12 mouse cellular contexts compared by ENCODE assay signal in genomic region chr6:94692003-94692402, GRCm38 (mm10). TPM values are rescaled to one million over a fixed set of nuclear protein-coding genes. Genes with fewer than 3 reads are reported as not detected.
A peak's percentile ranks its signal among the peaks of the same experiment; 100 is the strongest.
DNase-seq lines count a peak whose midpoint lies in the region; ATAC-seq and TF ChIP-seq lines count a peak whose summit lies in the region.
"Had no signal": no experiment of that assay in that cellular context is flagged by ENCODE, and none has a peak within 500 bp of the region (broad histone marks: within the 10 kb centered on the region; RNA-seq: fewer than 3 reads in every experiment).

No protein-coding gene starts in this region.

- no peaks in the 10 kb centered on the region for H3K27me3 ChIP-seq in forebrain, embryonic 10.5 days (ENCODE audit: poor library complexity, severe bottlenecking)
- H3K27me3 ChIP-seq in forebrain, postnatal 0 days (ENCODE audit: insufficient read depth, low read length), result no peaks in the 10 kb centered on the region
- H3K27me3 ChIP-seq in kidney, embryonic 16.5 days (ENCODE audit: insufficient read depth, low read length), result no peaks in the 10 kb centered on the region
- H3K27me3 ChIP-seq in embryonic facial prominence, embryonic 15.5 days, result no peaks in the 10 kb centered on the region; the same call in 1 of the 2 replicates
- no peaks in the 10 kb centered on the region for H3K27me3 ChIP-seq in neural tube, embryonic 15.5 days (replicated peaks)
- H3K27me3 ChIP-seq: lung, embryonic 15.5 days had no signal

- H3K9ac ChIP-seq in forebrain, postnatal 0 days, result no peak overlapping the region
- H3K9ac ChIP-seq in kidney, embryonic 16.5 days (replicated peaks; ENCODE audit: low read length), result no peak overlapping the region
- no peak overlapping the region for H3K9ac ChIP-seq in embryonic facial prominence, embryonic 15.5 days
- no peak overlapping the region for H3K9ac ChIP-seq in neural tube, embryonic 15.5 days (replicated peaks)
- H3K9ac ChIP-seq: lung, embryonic 15.5 days had no signal

- H3K4me2 ChIP-seq in forebrain, postnatal 0 days (ENCODE audit: low read depth), result no peak overlapping the region
- no peak overlapping the region for H3K4me2 ChIP-seq in kidney, embryonic 16.5 days (replicated peaks; ENCODE audit: low read depth, low read length)
- H3K4me2 ChIP-seq in embryonic facial prominence, embryonic 15.5 days (replicated peaks), result peak overlapping the region; percentile 15; the same call in 1 of the 2 replicates
- peak overlapping the region; percentile 87 for H3K4me2 ChIP-seq in neural tube, embryonic 15.5 days
- H3K4me2 ChIP-seq: liver, embryonic 11.5 days; lung, embryonic 15.5 days had no signal

- peaks cover 100% of the 10 kb centered on the region for H3K4me1 ChIP-seq in forebrain, embryonic 10.5 days
- H3K4me1 ChIP-seq in forebrain, postnatal 0 days (ENCODE audit: insufficient read depth), result peaks cover 3% of the 10 kb centered on the region; the same call in 1 of the 2 replicates
- H3K4me1 ChIP-seq in kidney, embryonic 16.5 days (ENCODE audit: insufficient read depth, low read length), result peaks cover 62% of the 10 kb centered on the region
- peaks cover 86% of the 10 kb centered on the region for H3K4me1 ChIP-seq in embryonic facial prominence, embryonic 15.5 days
- H3K4me1 ChIP-seq in neural tube, embryonic 15.5 days, result peaks cover 52% of the 10 kb centered on the region

- 31% methylated on average over 2 of the region's 2 CpGs for WGBS in forebrain, embryonic 10.5 days
- WGBS in forebrain, postnatal 0 days, result 65% methylated on average over 2 of the region's 2 CpGs
- 33% methylated on average over 2 of the region's 2 CpGs for WGBS in kidney, embryonic 16.5 days
- WGBS in embryonic facial prominence, embryonic 15.5 days, result 69% methylated on average over 2 of the region's 2 CpGs
- WGBS in neural tube, embryonic 15.5 days, result 30% methylated on average over 2 of the region's 2 CpGs

- H3K4me3 ChIP-seq in forebrain, embryonic 10.5 days, result peak overlapping the region; percentile 12; the same call in 1 of the 2 replicates
- no peak overlapping the region for H3K4me3 ChIP-seq in forebrain, postnatal 0 days (ENCODE audit: low read depth, low read length)
- H3K4me3 ChIP-seq in kidney, embryonic 16.5 days (ENCODE audit: low read length), result no peak overlapping the region
- H3K4me3 ChIP-seq in embryonic facial prominence, embryonic 15.5 days (replicated peaks), result no peak overlapping the region
- no peak overlapping the region for H3K4me3 ChIP-seq in neural tube, embryonic 15.5 days (replicated peaks)
- H3K4me3 ChIP-seq: lung, embryonic 15.5 days had no signal

- H3K9me3 ChIP-seq in forebrain, embryonic 10.5 days, result no peaks in the 10 kb centered on the region
- H3K9me3 ChIP-seq in forebrain, postnatal 0 days (ENCODE audit: low read length), result no peaks in the 10 kb centered on the region
- no peaks in the 10 kb centered on the region for H3K9me3 ChIP-seq in kidney, embryonic 16.5 days (ENCODE audit: low read length)
- H3K9me3 ChIP-seq in embryonic facial prominence, embryonic 15.5 days (replicated peaks), result no peaks in the 10 kb centered on the region
- no peaks in the 10 kb centered on the region for H3K9me3 ChIP-seq in neural tube, embryonic 15.5 days (replicated peaks)
- H3K9me3 ChIP-seq: lung, embryonic 15.5 days had no signal

- peak overlapping the region; percentile 48; the same call in 1 of the 2 replicates for H3K27ac ChIP-seq in forebrain, embryonic 10.5 days
- H3K27ac ChIP-seq in forebrain, postnatal 0 days (ENCODE audit: low read depth, low read length), result no peak overlapping the region
- H3K27ac ChIP-seq in kidney, embryonic 16.5 days (ENCODE audit: low read length), result 0 out of 2 replicates have a peak overlapping the region, but pooled peaks have one; percentile 21
- H3K27ac ChIP-seq in embryonic facial prominence, embryonic 15.5 days (replicated peaks), result no peak overlapping the region
- H3K27ac ChIP-seq in neural tube, embryonic 15.5 days (replicated peaks), result no peak overlapping the region

- no peak for TF ChIP-seq CTCF in forebrain, postnatal 0 days (IDR thresholded peaks at IDR 0.05; ENCODE audit: low read depth)

- 0 out of 2 replicates have a peak, but pooled peaks cover 3% of the 10 kb centered on the region for H3K36me3 ChIP-seq in forebrain, embryonic 10.5 days (replicated peaks)
- H3K36me3 ChIP-seq in forebrain, postnatal 0 days (ENCODE audit: insufficient read depth), result no peaks in the 10 kb centered on the region
- no peaks in the 10 kb centered on the region for H3K36me3 ChIP-seq in kidney, embryonic 16.5 days (ENCODE audit: insufficient read depth, low read length)
- no peaks in the 10 kb centered on the region for H3K36me3 ChIP-seq in embryonic facial prominence, embryonic 15.5 days
- H3K36me3 ChIP-seq in neural tube, embryonic 15.5 days, result no peaks in the 10 kb centered on the region
- H3K36me3 ChIP-seq: lung, embryonic 15.5 days had no signal

- DNase-seq in forebrain, embryonic 10.5 days (ENCODE audit: extremely low spot score, low spot score), result no peak
- DNase-seq in forebrain, postnatal 0 days, result no peak
- DNase-seq in kidney, postnatal 10 days, result no peak
- no peak for DNase-seq in kidney, postnatal 14 days
- no peak for DNase-seq in retina, postnatal 1 day
- DNase-seq: adrenal gland, postnatal 36 days had no signal

- no peak for ATAC-seq in forebrain, postnatal 0 days
- no peak for ATAC-seq in kidney, embryonic 16.5 days (ENCODE audit: low FRiP score, low TSS enrichment)
- ATAC-seq in embryonic facial prominence, embryonic 15.5 days (ENCODE audit: insufficient number of reproducible peaks, low FRiP score, low TSS enrichment, low read depth), result no peak
- no peak for ATAC-seq in neural tube, embryonic 15.5 days (ENCODE audit: low FRiP score)
- ATAC-seq: activated CD4-positive, CD25-positive, alpha-beta regulatory T cell, adult 4 months had no signal

RNA-seq across cellular contexts. Expression of gene Lrig1, which starts 8.0 kb away (rescaled TPM):
- polyA plus RNA-seq in forebrain, embryonic 10.5 days (2016; fragmentation: Nextera tagmentation; extraction: Ambion mirVana), result 18.8 and 20.6 TPM in 2 replicates
- 36.9 and 53.3 TPM in 2 replicates for total RNA-seq in forebrain, postnatal 0 days (2014; rRNA removed)
- polyA plus RNA-seq in forebrain, postnatal 0 days (2015; fragmentation: Nextera tagmentation; extraction: Ambion mirVana), result 9.0 and 10.7 TPM in 2 replicates
- polyA plus RNA-seq in kidney, embryonic 16.5 days (2015; fragmentation: Nextera tagmentation; extraction: Ambion mirVana), result 6.3 and 7.4 TPM in 2 replicates
- 28.9 TPM in 2 replicates for polyA plus RNA-seq in embryonic facial prominence, embryonic 15.5 days (2015; fragmentation: Nextera tagmentation; extraction: Ambion mirVana)
- 14.5 and 15.0 TPM in 2 replicates for polyA plus RNA-seq in neural tube, embryonic 15.5 days (2015; fragmentation: Nextera tagmentation; extraction: Ambion mirVana)

Comparison
In these comparisons a context has a peak if more than half of its experiments do, and no peak if none do; other contexts are left out.
1. H3K27ac ChIP-seq: peak in forebrain, embryonic 10.5 days (single experiment) and kidney, embryonic 16.5 days (single experiment); none in forebrain, postnatal 0 days (single experiment), embryonic facial prominence, embryonic 15.5 days (single experiment) and neural tube, embryonic 15.5 days (single experiment).
2. H3K4me2 ChIP-seq: peak in embryonic facial prominence, embryonic 15.5 days (single experiment) and neural tube, embryonic 15.5 days (single experiment); none in forebrain, postnatal 0 days (single experiment) and kidney, embryonic 16.5 days (single experiment).